Mouse (Mus musculus): Measurements from ENCODE around the gene Abcd3. TPM values are rescaled to one million over a fixed set of nuclear protein-coding genes. Genes with fewer than 3 reads are reported as not detected.

Gene Abcd3
- total RNA-seq, 1 experiment, result 21.6 TPM

DNA sequence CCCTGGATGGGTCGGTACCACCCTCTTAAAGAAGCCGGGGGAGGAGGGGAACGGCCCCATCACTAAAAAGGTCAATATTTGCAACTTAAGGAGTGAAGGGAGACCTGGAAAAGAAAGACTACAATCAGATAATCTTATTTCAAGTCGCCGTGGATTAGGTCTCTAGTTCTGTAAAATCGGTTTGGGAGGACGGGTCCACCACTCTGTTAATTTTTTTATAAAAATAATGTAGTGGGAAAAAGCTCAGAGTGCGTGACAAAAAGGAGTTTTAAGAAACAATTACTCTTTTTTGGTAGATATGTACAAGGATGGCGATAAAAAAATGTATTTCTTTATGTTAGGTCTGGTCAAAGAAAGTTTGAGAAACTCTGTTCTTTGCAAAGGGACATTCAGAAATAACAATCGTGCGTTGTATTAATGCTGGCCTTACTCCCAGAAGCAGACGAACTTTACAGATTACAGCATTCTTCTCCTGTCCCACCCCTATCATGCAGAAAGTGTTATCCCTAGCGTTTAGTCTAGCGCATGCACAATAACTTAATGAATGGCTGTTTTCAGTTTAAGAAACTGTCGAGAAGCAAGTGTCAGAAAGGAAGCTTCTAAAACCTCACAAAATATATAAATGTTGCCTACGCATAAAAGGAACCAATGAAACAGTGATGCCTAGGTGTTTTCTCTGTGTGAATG lies 590 bp upstream of the Abcd3 start:
- Histone ChIP-seq H3K27ac (ENCODE audit: insufficient read depth, low read depth, low read length, poor library complexity, severe bottlenecking) (peak overlapping the region; percentile 72), H3K4me3 (ENCODE audit: insufficient read depth in 1 of 2, low read depth in 1 of 2, low read length in 2 of 2, poor library complexity in 1 of 2, severe bottlenecking in 1 of 2) (peak overlapping the region; percentile 92 to 97), H3K9ac (ENCODE audit: insufficient read depth, low read depth, low read length, poor library complexity, severe bottlenecking) (peak overlapping the region; percentile 93), H3K36me3 (ENCODE audit: control insufficient read depth, insufficient read depth, low read length, poor library complexity, severe bottlenecking) (no peaks in the 10 kb centered on the region), H3K9me3 (ENCODE audit: control insufficient read depth, insufficient read depth, low read depth, low read length) (no peaks in the 10 kb centered on the region), H3K4me1 (ENCODE audit: control insufficient read depth in 2 of 2, insufficient read depth in 2 of 2, low read length in 2 of 2, poor library complexity in 1 of 2) (peaks cover 0 to 7% of the 10 kb centered on the region in 2 experiments; a peak in 1 of 4 replicates)
- in situ Hi-C loops (cut with MboI; ENCODE audit: low sequenced_read_pairs in 2 of 2, unreplicated experiment in 2 of 2), result no loop called here
- no peak for DNase-seq (ENCODE audit: low read depth, low spot score)
- TF ChIP-seq MAFK (IDR thresholded peaks at IDR 0.05; ENCODE audit: insufficient read depth, low read depth, low read length) (no peak), ZNF384 (IDR thresholded peaks at IDR 0.05; ENCODE audit: low read depth, low read length) (no peak), HCFC1 (IDR thresholded peaks at IDR 0.05; ENCODE audit: borderline replicate concordance, insufficient read depth, low read length) (no peak), ZC3H11A (IDR thresholded peaks at IDR 0.05; ENCODE audit: borderline replicate concordance, low read depth, low read length) (no peak), CHD2 (IDR thresholded peaks at IDR 0.05; ENCODE audit: low read depth, low read length) (no peak)

DNA sequence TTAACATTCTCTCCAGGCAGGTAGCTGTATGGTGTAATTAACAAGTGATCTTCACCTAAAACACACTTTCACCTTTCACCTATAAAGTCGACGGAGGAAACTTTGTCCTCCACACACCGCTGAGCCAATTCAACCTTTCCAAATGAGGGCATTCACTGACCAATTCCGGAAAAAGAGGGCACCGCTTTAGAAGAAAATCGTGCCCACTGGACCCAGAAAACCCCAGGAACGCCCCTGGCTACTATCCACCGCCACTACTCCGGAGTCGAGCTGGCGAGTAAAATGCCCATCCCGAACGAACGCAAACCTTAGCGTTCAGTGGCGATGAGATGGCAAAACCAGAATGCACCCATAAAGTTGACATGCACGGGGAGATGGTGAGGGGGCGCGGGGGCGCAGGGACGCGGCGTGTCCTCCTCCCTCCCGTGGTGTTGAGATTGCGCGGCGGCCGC lies 663 bp downstream of the Abcd3 start:
- Histone ChIP-seq H3K36me3 (ENCODE audit: control insufficient read depth, insufficient read depth, low read length, poor library complexity, severe bottlenecking) (no peaks in the 10 kb centered on the region), H3K4me3 (ENCODE audit: insufficient read depth in 1 of 2, low read depth in 1 of 2, low read length in 2 of 2, poor library complexity in 1 of 2, severe bottlenecking in 1 of 2) (peak overlapping the region; percentile 83 to 97), H3K27ac (ENCODE audit: insufficient read depth, low read depth, low read length, poor library complexity, severe bottlenecking) (peak overlapping the region; percentile 86), H3K9ac (ENCODE audit: insufficient read depth, low read depth, low read length, poor library complexity, severe bottlenecking) (peak overlapping the region; percentile 93), H3K9me3 (ENCODE audit: control insufficient read depth, insufficient read depth, low read depth, low read length) (no peaks in the 10 kb centered on the region), H3K4me1 (ENCODE audit: control insufficient read depth in 2 of 2, insufficient read depth in 2 of 2, low read length in 2 of 2, poor library complexity in 1 of 2) (peaks cover 3 to 9% of the 10 kb centered on the region in 2 experiments)
- TF ChIP-seq ZC3H11A (IDR thresholded peaks at IDR 0.05; ENCODE audit: borderline replicate concordance, low read depth, low read length) (no peak), MAFK (IDR thresholded peaks at IDR 0.05; ENCODE audit: insufficient read depth, low read depth, low read length) (no peak)
- no peak for DNase-seq (ENCODE audit: low read depth, low spot score)
- in situ Hi-C loops (cut with MboI; ENCODE audit: low sequenced_read_pairs in 2 of 2, unreplicated experiment in 2 of 2), result no loop called here

DNA sequence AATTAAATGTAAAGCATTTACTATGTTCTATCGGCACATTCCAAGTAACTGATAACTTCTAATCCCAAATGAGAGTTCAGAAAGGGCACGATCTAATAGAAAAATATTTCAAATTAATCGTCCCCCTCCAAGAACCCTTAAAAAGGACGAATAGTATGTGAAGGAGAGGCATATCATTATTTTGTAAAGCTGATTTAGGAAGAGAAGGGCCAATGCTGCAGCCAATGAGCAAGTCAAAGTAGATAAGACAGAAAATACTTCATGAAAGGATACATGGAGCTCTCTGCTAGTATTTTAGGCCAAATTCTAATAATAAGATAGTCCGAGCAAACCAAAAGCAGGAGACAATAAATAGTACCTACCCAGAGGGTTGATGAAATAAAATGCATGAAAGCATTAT lies 1.3 kb downstream of the Abcd3 start:
- DNase-seq (ENCODE audit: low read depth, low spot score), result no peak
- TF ChIP-seq ZNF384 (IDR thresholded peaks at IDR 0.05; ENCODE audit: low read depth, low read length) (no peak), HCFC1 (IDR thresholded peaks at IDR 0.05; ENCODE audit: borderline replicate concordance, insufficient read depth, low read length) (no peak), MAFK (IDR thresholded peaks at IDR 0.05; ENCODE audit: insufficient read depth, low read depth, low read length) (no peak), CHD2 (IDR thresholded peaks at IDR 0.05; ENCODE audit: low read depth, low read length) (no peak), ZC3H11A (IDR thresholded peaks at IDR 0.05; ENCODE audit: borderline replicate concordance, low read depth, low read length) (no peak)
- Histone ChIP-seq H3K4me1 (ENCODE audit: control insufficient read depth in 2 of 2, insufficient read depth in 2 of 2, low read length in 2 of 2, poor library complexity in 1 of 2) (peaks cover 3 to 11% of the 10 kb centered on the region in 2 experiments), H3K4me3 (ENCODE audit: insufficient read depth in 1 of 2, low read depth in 1 of 2, low read length in 2 of 2, poor library complexity in 1 of 2, severe bottlenecking in 1 of 2) (peak overlapping the region; percentile 83 to 97; a peak in 3 of 4 replicates), H3K27ac (ENCODE audit: insufficient read depth, low read depth, low read length, poor library complexity, severe bottlenecking) (no peak overlapping the region), H3K9me3 (ENCODE audit: control insufficient read depth, insufficient read depth, low read depth, low read length) (no peaks in the 10 kb centered on the region), H3K9ac (ENCODE audit: insufficient read depth, low read depth, low read length, poor library complexity, severe bottlenecking) (no peak overlapping the region), H3K36me3 (ENCODE audit: control insufficient read depth, insufficient read depth, low read length, poor library complexity, severe bottlenecking) (no peaks in the 10 kb centered on the region)
- in situ Hi-C loops (cut with MboI; ENCODE audit: low sequenced_read_pairs in 2 of 2, unreplicated experiment in 2 of 2), result no loop called here

- Histone ChIP-seq H3K4me3 (ENCODE audit: insufficient read depth in 1 of 2, low read depth in 1 of 2, low read length in 2 of 2, poor library complexity in 1 of 2, severe bottlenecking in 1 of 2) (no peak overlapping the region), H3K4me1 (ENCODE audit: control insufficient read depth in 2 of 2, insufficient read depth in 2 of 2, low read length in 2 of 2, poor library complexity in 1 of 2) (peaks cover 3 to 5% of the 10 kb centered on the region in 2 experiments), H3K9me3 (ENCODE audit: control insufficient read depth, insufficient read depth, low read depth, low read length) (no peaks in the 10 kb centered on the region), H3K36me3 (ENCODE audit: control insufficient read depth, insufficient read depth, low read length, poor library complexity, severe bottlenecking) (0 out of 2 replicates have a peak, but pooled peaks cover 2% of the 10 kb centered on the region), H3K9ac (ENCODE audit: insufficient read depth, low read depth, low read length, poor library complexity, severe bottlenecking) (no peak overlapping the region), H3K27ac (ENCODE audit: insufficient read depth, low read depth, low read length, poor library complexity, severe bottlenecking) (no peak overlapping the region)
- DNase-seq (ENCODE audit: low read depth, low spot score), result no peak
- no peak for TF ChIP-seq ZC3H11A (IDR thresholded peaks at IDR 0.05; ENCODE audit: borderline replicate concordance, low read depth, low read length)
- no peak for TF ChIP-seq MAFK (IDR thresholded peaks at IDR 0.05; ENCODE audit: insufficient read depth, low read depth, low read length)
- no peak for TF ChIP-seq HCFC1 (IDR thresholded peaks at IDR 0.05; ENCODE audit: borderline replicate concordance, insufficient read depth, low read length)
- TF ChIP-seq ZNF384 (IDR thresholded peaks at IDR 0.05; ENCODE audit: low read depth, low read length), result no peak
- TF ChIP-seq CHD2 (IDR thresholded peaks at IDR 0.05; ENCODE audit: low read depth, low read length), result no peak
- in situ Hi-C loops (cut with MboI; ENCODE audit: low sequenced_read_pairs in 2 of 2, unreplicated experiment in 2 of 2), result no loop called here
Measured at GRCm38 (mm10) chr3:121808246-121808645, 6.9 kb downstream of the Abcd3 start.

Measured in ES-E14 (cell line).